Mouse (Mus musculus): ENCODE results near the gene Ccdc183. TPM values are rescaled to one million over a fixed set of nuclear protein-coding genes. Genes with fewer than 3 reads are reported as not detected.

The Ccdc183 gene
- under 1 TPM in 1 of 2 experiments, not detected in 1; 0.11 TPM for total RNA-seq (2021)
- long read RNA-seq, experiment 1: 0 reads
- long read RNA-seq, experiment 2: 0 reads

- no peak for DNase-seq (ENCODE audit: low spot score in 2 of 2)
These were observed at the start of gene Ccdc183 for GRCm38 (mm10) chr2:25617578-25617977. TSS of gene Ccdc183 (minus strand) at chr2:25617678.

GRCm38 (mm10) chr2:25666516-25666915 is 49.0 kb upstream of the Ccdc183 start:
- no peak for DNase-seq (ENCODE audit: low spot score in 2 of 2)

GRCm38 (mm10) chr2:25664125-25664524 is 46.6 kb upstream of the Ccdc183 start:
- no peak for DNase-seq (ENCODE audit: low spot score in 2 of 2)

GRCm38 (mm10) chr2:25663511-25663910 is 46.0 kb upstream of the Ccdc183 start:
- peak in 1 of 2 experiments; percentile 67 for DNase-seq (ENCODE audit: low spot score in 2 of 2)

GRCm38 (mm10) chr2:25661245-25661970 is 43.9 kb upstream of the Ccdc183 start:
- DNase-seq (ENCODE audit: low spot score in 2 of 2): no peak

- DNase-seq (ENCODE audit: low spot score in 2 of 2): no peak
These were observed 42.8 kb upstream of the Ccdc183 start for GRCm38 (mm10) chr2:25660279-25660678.

GRCm38 (mm10) chr2:25657652-25658051 is 40.2 kb upstream of the Ccdc183 start, which contains the start of gene Lcn5:
TSS of gene Lcn5 (plus strand) at chr2:25657952.
- DNase-seq (ENCODE audit: low spot score in 2 of 2): no peak

- DNase-seq (ENCODE audit: low spot score in 2 of 2): no peak
These were observed 39.8 kb upstream of the Ccdc183 start for GRCm38 (mm10) chr2:25657246-25657645.

GRCm38 (mm10) chr2:25656691-25657090 is 39.2 kb upstream of the Ccdc183 start:
- DNase-seq (ENCODE audit: low spot score in 2 of 2): no peak

- no peak for DNase-seq (ENCODE audit: low spot score in 2 of 2)
These were observed 37.0 kb upstream of the Ccdc183 start for GRCm38 (mm10) chr2:25654502-25654901.

GRCm38 (mm10) chr2:25652902-25653301 is 35.4 kb upstream of the Ccdc183 start, which contains the start of gene Lcn8:
TSS of gene Lcn8 (plus strand) at chr2:25653120.
- no peak for DNase-seq (ENCODE audit: low spot score in 2 of 2)

- no peak for DNase-seq (ENCODE audit: low spot score in 2 of 2)
These were observed 22.4 kb upstream of the Ccdc183 start for GRCm38 (mm10) chr2:25639890-25640289.

GRCm38 (mm10) chr2:25634046-25634445 is 16.6 kb upstream of the Ccdc183 start:
- DNase-seq (ENCODE audit: low spot score in 2 of 2): no peak

- peak in 1 of 2 experiments; percentile 28 for DNase-seq (ENCODE audit: low spot score in 2 of 2)
These were observed 16.1 kb upstream of the Ccdc183 start for GRCm38 (mm10) chr2:25633616-25634015.

- no peak for DNase-seq (ENCODE audit: low spot score in 2 of 2)
These were observed 11.3 kb upstream of the Ccdc183 start for GRCm38 (mm10) chr2:25628738-25629137.

- no peak for DNase-seq (ENCODE audit: low spot score in 2 of 2)
These were observed 10.3 kb upstream of the Ccdc183 start, which contains the start of gene Fcna for GRCm38 (mm10) chr2:25627811-25628210. TSS of gene Fcna (minus strand) at chr2:25628030.

- no peak for DNase-seq (ENCODE audit: low spot score in 2 of 2)
These were observed 8.5 kb upstream of the Ccdc183 start for GRCm38 (mm10) chr2:25625986-25626385.

GRCm38 (mm10) chr2:25621229-25622200 is 4.0 kb upstream of the Ccdc183 start, which contains the start of gene Tmem141:
TSS of gene Tmem141 (minus strand) at chr2:25622005.
- peak; percentile 68 to 85 for DNase-seq (ENCODE audit: low spot score in 2 of 2)

- DNase-seq (ENCODE audit: low spot score in 2 of 2): no peak
These were observed 3.4 kb upstream of the Ccdc183 start for GRCm38 (mm10) chr2:25620852-25621228.

GRCm38 (mm10) chr2:25620386-25620785 is 2.9 kb upstream of the Ccdc183 start:
- DNase-seq (ENCODE audit: low spot score in 2 of 2): no peak

GRCm38 (mm10) chr2:25616398-25616797 is 1.1 kb downstream of the Ccdc183 start:
- no peak for DNase-seq (ENCODE audit: low spot score in 2 of 2)

GRCm38 (mm10) chr2:25608671-25609070 is 8.8 kb downstream of the Ccdc183 start:
- no peak for DNase-seq (ENCODE audit: low spot score in 2 of 2)
